Mouse (Mus musculus) fat pad, adult 2 months (tissue): Measurements from ENCODE around the gene Drap1.
"Not testable (repeated sequence)": the region's sequence is repeated elsewhere in the genome, so short reads cannot be mapped to it uniquely, and the experiment has no call there.

Source experiments
- DNase-seq: peaks from one replicate; pipeline ENCODE4 v3.0.0-alpha.2; 2011; ENCODE audit warnings: low read depth, low spot score; ENCODE audit errors: extremely low read depth

Gene Drap1

GRCm38 (mm10) chr19:5421784-5422183 is 3.0 kb downstream of the Drap1 start:
- no peak for DNase-seq

GRCm38 (mm10) chr19:5420579-5420978 is 4.2 kb downstream of the Drap1 start:
- no peak for DNase-seq

- DNase-seq = no peak
These were observed 5.1 kb downstream of the Drap1 start for GRCm38 (mm10) chr19:5419630-5420029.

GRCm38 (mm10) chr19:5418750-5419466 is 5.9 kb downstream of the Drap1 start:
- DNase-seq = no peak

GRCm38 (mm10) chr19:5414534-5414957 is 10.2 kb downstream of the Drap1 start:
- DNase-seq = no peak

GRCm38 (mm10) chr19:5413840-5414239 is 10.9 kb downstream of the Drap1 start:
- DNase-seq = no peak

GRCm38 (mm10) chr19:5411961-5412360 is 12.8 kb downstream of the Drap1 start:
- no peak for DNase-seq

GRCm38 (mm10) chr19:5410641-5411040 is 14.1 kb downstream of the Drap1 start:
- DNase-seq = no peak

GRCm38 (mm10) chr19:5409068-5409467 is 15.7 kb downstream of the Drap1 start:
- DNase-seq = no peak

- DNase-seq = no peak
These were observed 16.4 kb downstream of the Drap1 start for GRCm38 (mm10) chr19:5408057-5409001.

GRCm38 (mm10) chr19:5407133-5407532 is 17.6 kb downstream of the Drap1 start:
- no peak for DNase-seq

GRCm38 (mm10) chr19:5406531-5407126 is 18.1 kb downstream of the Drap1 start:
- not testable (repeated sequence) for DNase-seq

GRCm38 (mm10) chr19:5405924-5406323 is 18.9 kb downstream of the Drap1 start:
- no peak for DNase-seq

- DNase-seq = no peak
These were observed 22.5 kb downstream of the Drap1 start, which contains the start of gene Tsga10ip for GRCm38 (mm10) chr19:5402293-5402692. Gene Tsga10ip, minus strand, starts transcription at chr19:5402526.

GRCm38 (mm10) chr19:5401073-5401472 is 23.7 kb downstream of the Drap1 start:
- not testable (repeated sequence) for DNase-seq

- DNase-seq = no peak
These were observed 29.4 kb downstream of the Drap1 start for GRCm38 (mm10) chr19:5395371-5395770.

- no peak for DNase-seq
These were observed 30.6 kb downstream of the Drap1 start for GRCm38 (mm10) chr19:5394168-5394567.

- no peak for DNase-seq
These were observed 31.9 kb downstream of the Drap1 start for GRCm38 (mm10) chr19:5392892-5393291.

GRCm38 (mm10) chr19:5390416-5390815 is 34.4 kb downstream of the Drap1 start:
- DNase-seq = no peak

GRCm38 (mm10) chr19:5389647-5390046 is 35.1 kb downstream of the Drap1 start:
- no peak for DNase-seq

GRCm38 (mm10) chr19:5388588-5389242 is 36.1 kb downstream of the Drap1 start, which contains the start of gene Sart1:
Gene Sart1, minus strand, starts transcription at chr19:5388703.
- DNase-seq = peak; percentile 51
